Mouse (Mus musculus) spleen, adult 2 months (tissue): ENCODE measurements around the gene Snx9. TPM values are rescaled to one million over a fixed set of nuclear protein-coding genes. Genes with fewer than 3 reads are reported as not detected.

Source experiments
- DNase-seq, 2 experiments: peaks; one replicate each; pipeline versions ENCODE4 v3.0.0 to v3.0.0-alpha.2; 2012 to 2021; ENCODE audit warnings: low spot score in 2 of 2, low read depth in 1 of 2
- H3K27ac ChIP-seq: fragments of 200-500 bp; 2 replicates; pipeline ENCODE4 v1.5.1; 2012; ENCODE audit warnings: low read length, inconsistent platforms; ENCODE audit not compliant: insufficient read depth
- H3K27me3 ChIP-seq: fragments of 200-500 bp; 2 replicates; pipeline ENCODE4 v1.6.1; 2012; ENCODE audit warnings: mild to moderate bottlenecking, moderate library complexity, low read length, inconsistent platforms; ENCODE audit not compliant: control insufficient read depth, insufficient read depth
- H3K36me3 ChIP-seq: fragments of 200-500 bp; 2 replicates; pipeline ENCODE4 v1.6.1; 2012; ENCODE audit warnings: mild to moderate bottlenecking, low read length, inconsistent platforms; ENCODE audit not compliant: control insufficient read depth, insufficient read depth
- H3K4me1 ChIP-seq: fragments of 200-500 bp; 2 replicates; pipeline ENCODE4 v1.6.1; 2011; ENCODE audit warnings: inconsistent platforms; ENCODE audit not compliant: control insufficient read depth, insufficient read depth, insufficient read length
- H3K4me3 ChIP-seq: fragments of 200-500 bp; 2 replicates; pipeline ENCODE4 v1.5.1; 2011; ENCODE audit warnings: mild to moderate bottlenecking, inconsistent platforms; ENCODE audit not compliant: insufficient read depth, insufficient read length; ENCODE audit errors: extremely low read depth
- CTCF ChIP-seq: fragments of 200-500 bp; IDR thresholded peaks from 2 replicates; pipeline ENCODE4 v1.5.1; 2011; ENCODE audit warnings: mild to moderate bottlenecking, inconsistent platforms; ENCODE audit not compliant: insufficient read depth, insufficient read length, insufficient replicate concordance; ENCODE audit errors: extremely low read depth
- POLR2A ChIP-seq: fragments of 200-500 bp; IDR thresholded peaks from 2 replicates; pipeline ENCODE4 v1.6.1; 2011; ENCODE audit warnings: low read depth, low read length, inconsistent platforms
- WGBS: fragments of 180-500 bp; shearing (Covaris S2); methylation state at CpG from one replicate; pipeline ENCODE4 v1.1.7; 2018; 5-methylcytosine and 5-hydroxymethylcytosine counted together
- polyA plus RNA-seq: library from polyadenylated mRNA; depleted of rRNA; stranded (reverse); fragments of >200 nt; gene quantifications from 2 replicates; pipeline ENCODE4 v1.2.3, GENCODE M21; 2012

The Snx9 gene
- polyA plus RNA-seq, 1 experiment: 22.1 TPM

- WGBS: 12% methylated on average over 13 of the region's 13 CpGs
- Histone ChIP-seq H3K27ac (peak overlapping the region; percentile 65), H3K27me3 (no peaks in the 10 kb centered on the region), H3K36me3 (no peaks in the 10 kb centered on the region), H3K4me3 (peak overlapping the region; percentile 9; the same call in 1 of the 2 replicates), H3K4me1 (peaks cover 54% of the 10 kb centered on the region)
- TF ChIP-seq CTCF (no peak), POLR2A (no peak)
- DNase-seq: peak; percentile 77
Observed at GRCm38 (mm10) chr17:5798221-5798801, 42.8 kb upstream of the Snx9 start.

DNA sequence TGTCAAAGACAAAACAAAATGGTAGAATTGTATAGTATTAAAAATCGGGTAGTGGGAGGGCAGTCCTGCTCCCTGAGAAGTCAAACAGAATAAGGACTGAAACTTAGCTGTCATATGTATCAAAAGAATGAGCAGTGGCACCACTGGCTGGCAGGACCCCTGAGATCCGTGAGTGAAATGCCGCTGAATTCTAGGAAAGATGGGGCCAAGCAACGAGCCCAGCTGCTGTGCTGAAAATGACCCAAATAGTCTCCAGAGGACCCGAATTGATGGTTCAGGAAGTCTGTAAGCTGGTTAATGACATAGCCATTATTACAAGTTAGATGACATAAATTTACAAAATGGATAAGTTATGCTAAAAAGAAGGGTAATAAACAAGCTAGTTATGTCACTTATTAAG is 42.2 kb upstream of the Snx9 start:
- H3K27ac ChIP-seq: peak overlapping the region; percentile 65
- WGBS: 64% methylated on average over 5 of the region's 5 CpGs
- H3K4me3 ChIP-seq: no peak overlapping the region

GRCm38 (mm10) chr17:5799396-5800021 is 41.6 kb upstream of the Snx9 start:
- DNase-seq: no peak
- WGBS: 86% methylated on average over 17 of the region's 17 CpGs
- Histone ChIP-seq H3K4me1 (peaks cover 63% of the 10 kb centered on the region), H3K27ac (peak overlapping the region; percentile 70), H3K4me3 (no peak overlapping the region), H3K27me3 (no peaks in the 10 kb centered on the region), H3K36me3 (no peaks in the 10 kb centered on the region)
- TF ChIP-seq POLR2A (no peak), CTCF (no peak)

More for the DNA sequence above, 42.2 kb upstream of the Snx9 start:
- Histone ChIP-seq H3K36me3 (no peaks in the 10 kb centered on the region), H3K4me1 (peaks cover 60% of the 10 kb centered on the region), H3K27me3 (no peaks in the 10 kb centered on the region)
- no peak for TF ChIP-seq POLR2A
- no peak for TF ChIP-seq CTCF
- DNase-seq: no peak

DNA sequence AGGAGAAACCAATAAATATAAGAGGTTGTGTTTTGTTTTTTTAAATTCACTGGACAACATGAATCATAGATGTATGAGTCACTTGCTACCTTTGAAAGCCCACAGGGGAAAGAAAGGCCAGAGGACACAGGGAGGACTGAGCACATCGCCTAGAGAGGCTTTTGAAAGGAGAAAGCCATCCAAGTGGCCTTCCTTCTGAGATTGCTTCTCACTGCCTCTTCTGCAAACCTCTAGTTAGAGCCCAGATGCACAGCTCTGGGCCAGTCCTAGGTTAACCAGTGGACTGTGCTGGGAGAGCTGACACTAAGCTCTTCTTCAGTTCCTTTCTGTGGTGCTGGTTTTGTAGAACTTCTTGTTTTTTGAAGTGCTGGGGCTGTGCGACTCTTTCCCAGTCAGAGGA is 40.9 kb upstream of the Snx9 start:
- Histone ChIP-seq H3K36me3 (no peaks in the 10 kb centered on the region), H3K27me3 (no peaks in the 10 kb centered on the region), H3K4me1 (peaks cover 69% of the 10 kb centered on the region), H3K4me3 (no peak overlapping the region), H3K27ac (peak overlapping the region; percentile 80)
- 51% methylated on average over 2 of the region's 2 CpGs for WGBS
- no peak for TF ChIP-seq POLR2A
- TF ChIP-seq CTCF: no peak
- peak in 1 of 2 experiments; percentile 42 for DNase-seq

GRCm38 (mm10) chr17:5800824-5801560 is 40.1 kb upstream of the Snx9 start:
- DNase-seq: no peak
- Histone ChIP-seq H3K4me3 (no peak overlapping the region), H3K4me1 (peaks cover 75% of the 10 kb centered on the region), H3K27ac (peak overlapping the region; percentile 80), H3K36me3 (no peaks in the 10 kb centered on the region), H3K27me3 (no peaks in the 10 kb centered on the region)
- TF ChIP-seq POLR2A (no peak), CTCF (no peak)
- 79% methylated on average over 7 of the region's 7 CpGs for WGBS

- Histone ChIP-seq H3K27ac (peak overlapping the region; percentile 96), H3K4me1 (peaks cover 71% of the 10 kb centered on the region), H3K27me3 (no peaks in the 10 kb centered on the region), H3K36me3 (no peaks in the 10 kb centered on the region), H3K4me3 (no peak overlapping the region)
- WGBS: 20% methylated on average over 17 of the region's 17 CpGs
- TF ChIP-seq CTCF (no peak), POLR2A (no peak)
- peak; percentile 54 to 77 for DNase-seq
Observed at GRCm38 (mm10) chr17:5801761-5802655, 39.1 kb upstream of the Snx9 start.
